ENCODE assay signal across 12 mouse cellular contexts in the genomic region with DNA sequence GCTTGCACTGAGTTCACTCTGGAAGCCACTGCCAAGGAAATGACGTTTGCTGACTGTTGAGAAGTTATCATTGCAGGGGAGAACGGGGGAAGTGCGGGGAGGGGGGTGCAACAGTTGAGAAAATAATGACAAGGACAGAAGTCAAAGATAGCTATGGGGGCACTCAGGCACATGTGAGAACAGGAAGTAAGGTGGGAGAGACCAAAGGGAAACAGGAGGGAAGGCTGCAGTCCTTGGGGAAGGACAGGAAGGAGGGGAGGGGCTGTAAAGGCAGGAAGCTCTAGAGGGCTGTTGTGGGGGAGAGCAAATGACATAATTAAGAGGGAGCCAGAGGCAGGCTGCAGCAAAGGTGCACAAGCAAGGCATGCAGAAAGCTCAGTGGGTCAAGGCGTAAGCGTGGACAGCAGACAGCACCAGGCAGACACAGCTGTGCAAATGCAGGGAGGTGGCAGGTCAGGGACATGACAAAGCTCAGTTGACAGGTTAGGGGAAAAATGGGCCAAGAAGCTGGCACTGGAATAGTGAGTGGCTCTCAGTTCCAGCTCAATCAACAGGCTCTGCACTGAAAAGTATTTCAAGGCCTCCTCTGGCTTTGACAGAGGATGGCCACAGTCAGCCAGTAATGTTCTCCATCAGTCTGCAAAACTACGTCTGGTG.
DNase-seq lines count a peak whose midpoint lies in the region; ATAC-seq lines count a peak whose summit lies in the region.
"Had no signal": no experiment of that assay in that cellular context is flagged by ENCODE, and none has a peak within 500 bp of the region (broad histone marks: within the 10 kb centered on the region; RNA-seq: fewer than 3 reads in every experiment).

No protein-coding gene starts in this region.

- H3K36me3 ChIP-seq in hindbrain, embryonic 13.5 days: no peaks in the 10 kb centered on the region
- H3K36me3 ChIP-seq in hindbrain, embryonic 11.5 days (ENCODE audit: control insufficient read depth, insufficient read depth, low read length): no peaks in the 10 kb centered on the region
- H3K36me3 ChIP-seq in embryonic facial prominence, embryonic 10.5 days (replicated peaks): no peaks in the 10 kb centered on the region
- H3K36me3 ChIP-seq in intestine, embryonic 16.5 days (ENCODE audit: control insufficient read depth, insufficient read depth, low read length): no peaks in the 10 kb centered on the region
- H3K36me3 ChIP-seq in midbrain, embryonic 14.5 days (ENCODE audit: control insufficient read depth, insufficient read depth, low read length): no peaks in the 10 kb centered on the region
- H3K36me3 ChIP-seq: embryonic facial prominence, embryonic 13.5 days; liver, embryonic 13.5 days had no signal

- H3K27ac ChIP-seq in hindbrain, embryonic 13.5 days: no peak overlapping the region
- no peak overlapping the region for H3K27ac ChIP-seq in hindbrain, embryonic 11.5 days (ENCODE audit: low read depth, low read length)
- H3K27ac ChIP-seq in embryonic facial prominence, embryonic 10.5 days (replicated peaks): peak overlapping the region; percentile 57
- no peak overlapping the region for H3K27ac ChIP-seq in intestine, embryonic 16.5 days (ENCODE audit: low read length)
- H3K27ac ChIP-seq in midbrain, embryonic 14.5 days (replicated peaks; ENCODE audit: low read depth, low read length): no peak overlapping the region
- H3K27ac ChIP-seq: embryonic facial prominence, embryonic 13.5 days; liver, embryonic 13.5 days had no signal

- ATAC-seq in hindbrain, embryonic 13.5 days (ENCODE audit: low FRiP score): no peak
- ATAC-seq in hindbrain, embryonic 11.5 days (ENCODE audit: low FRiP score): no peak
- ATAC-seq in inflammation-experienced regulatory T-cells, adult 6 months: peak; percentile 32
- ATAC-seq in intestine, embryonic 16.5 days: no peak; the same call in 1 of the 2 replicates
- ATAC-seq in midbrain, embryonic 14.5 days (ENCODE audit: low FRiP score, low TSS enrichment): no peak

- H3K4me2 ChIP-seq in hindbrain, embryonic 13.5 days: no peak overlapping the region
- H3K4me2 ChIP-seq in hindbrain, embryonic 11.5 days (replicated peaks; ENCODE audit: low read depth, low read length): no peak overlapping the region
- no peak overlapping the region for H3K4me2 ChIP-seq in intestine, embryonic 16.5 days (ENCODE audit: low read depth, low read length)
- H3K4me2 ChIP-seq in midbrain, embryonic 14.5 days (ENCODE audit: low read length): no peak overlapping the region
- H3K4me2 ChIP-seq: embryonic facial prominence, embryonic 13.5 days; liver, embryonic 13.5 days had no signal

- H3K4me1 ChIP-seq in hindbrain, embryonic 13.5 days (replicated peaks): peaks cover 24% of the 10 kb centered on the region
- H3K4me1 ChIP-seq in hindbrain, embryonic 11.5 days (replicated peaks; ENCODE audit: control insufficient read depth, insufficient read depth, low read length): no peaks in the 10 kb centered on the region
- H3K4me1 ChIP-seq in embryonic facial prominence, embryonic 10.5 days: peaks cover 32% of the 10 kb centered on the region
- no peaks in the 10 kb centered on the region for H3K4me1 ChIP-seq in intestine, embryonic 16.5 days (ENCODE audit: control insufficient read depth, insufficient read depth, low read length)
- H3K4me1 ChIP-seq in midbrain, embryonic 14.5 days (ENCODE audit: control insufficient read depth, insufficient read depth, low read length): peaks cover 10% of the 10 kb centered on the region; the same call in 1 of the 2 replicates
- H3K4me1 ChIP-seq: liver, embryonic 13.5 days had no signal

- DNase-seq in hindbrain, embryonic 11.5 days (ENCODE audit: low spot score): no peak
- peak; percentile 10 for DNase-seq in CD4-positive, CD25-positive, alpha-beta regulatory T cell, adult 2 months (ENCODE audit: low read depth, low spot score)
- no peak for DNase-seq in embryonic facial prominence, embryonic 10.5 days (ENCODE audit: low spot score)
- DNase-seq in Muller cell, postnatal 12 days (ENCODE audit: inconsistent ontology term): no peak
- no peak for DNase-seq in midbrain, embryonic 14.5 days
- DNase-seq: cerebellum, adult 18-20 months; liver, embryonic 13.5 days; right cerebral cortex, adult 18-20 months had no signal

- H3K27me3 ChIP-seq in hindbrain, embryonic 13.5 days: no peaks in the 10 kb centered on the region
- no peaks in the 10 kb centered on the region for H3K27me3 ChIP-seq in hindbrain, embryonic 11.5 days (ENCODE audit: control insufficient read depth, insufficient read depth, low read length)
- peaks cover 3% of the 10 kb centered on the region; the same call in 1 of the 2 replicates for H3K27me3 ChIP-seq in embryonic facial prominence, embryonic 10.5 days (replicated peaks; ENCODE audit: low read depth, poor library complexity, severe bottlenecking)
- H3K27me3 ChIP-seq in intestine, embryonic 16.5 days (replicated peaks; ENCODE audit: control insufficient read depth, insufficient read depth, low read length): no peaks in the 10 kb centered on the region
- H3K27me3 ChIP-seq in midbrain, embryonic 14.5 days (ENCODE audit: control insufficient read depth, insufficient read depth, low read length): no peaks in the 10 kb centered on the region
- H3K27me3 ChIP-seq: liver, embryonic 13.5 days had no signal

- no peaks in the 10 kb centered on the region for H3K9me3 ChIP-seq in hindbrain, embryonic 13.5 days
- H3K9me3 ChIP-seq in hindbrain, embryonic 11.5 days (ENCODE audit: control insufficient read depth, low read length): no peaks in the 10 kb centered on the region
- H3K9me3 ChIP-seq in embryonic facial prominence, embryonic 10.5 days: no peaks in the 10 kb centered on the region
- no peaks in the 10 kb centered on the region for H3K9me3 ChIP-seq in intestine, embryonic 16.5 days (ENCODE audit: control insufficient read depth, low read length)
- no peaks in the 10 kb centered on the region for H3K9me3 ChIP-seq in midbrain, embryonic 14.5 days (ENCODE audit: control insufficient read depth, low read length)
- H3K9me3 ChIP-seq: embryonic facial prominence, embryonic 13.5 days; liver, embryonic 13.5 days had no signal

- 0 out of 2 replicates have a peak overlapping the region, but pooled peaks have one; percentile 15 for H3K9ac ChIP-seq in hindbrain, embryonic 13.5 days
- H3K9ac ChIP-seq in hindbrain, embryonic 11.5 days (ENCODE audit: low read depth, low read length): no peak overlapping the region
- H3K9ac ChIP-seq in intestine, embryonic 16.5 days (ENCODE audit: low read depth, low read length): no peak overlapping the region
- H3K9ac ChIP-seq in midbrain, embryonic 14.5 days (replicated peaks; ENCODE audit: low read length): no peak overlapping the region
- H3K9ac ChIP-seq: embryonic facial prominence, embryonic 13.5 days; liver, embryonic 13.5 days had no signal

- H3K4me3 ChIP-seq in hindbrain, embryonic 13.5 days: no peak overlapping the region
- H3K4me3 ChIP-seq in hindbrain, embryonic 11.5 days (ENCODE audit: low read depth, low read length): no peak overlapping the region
- H3K4me3 ChIP-seq in embryonic facial prominence, embryonic 10.5 days: no peak overlapping the region
- no peak overlapping the region for H3K4me3 ChIP-seq in intestine, embryonic 16.5 days (ENCODE audit: low read length)
- H3K4me3 ChIP-seq in midbrain, embryonic 14.5 days (replicated peaks; ENCODE audit: low read depth, low read length): no peak overlapping the region
- H3K4me3 ChIP-seq: embryonic facial prominence, embryonic 13.5 days; liver, embryonic 13.5 days had no signal

- WGBS in hindbrain, embryonic 13.5 days: 68% methylated on average over 6 of the region's 6 CpGs
- 74% methylated on average over 6 of the region's 6 CpGs for WGBS in hindbrain, embryonic 11.5 days
- WGBS in embryonic facial prominence, embryonic 10.5 days: 73% methylated on average over 6 of the region's 6 CpGs
- 54% methylated on average over 6 of the region's 6 CpGs for WGBS in intestine, embryonic 16.5 days
- 82% methylated on average over 6 of the region's 6 CpGs for WGBS in midbrain, embryonic 14.5 days
